Mouse (Mus musculus) adrenal gland, adult 18-20 months (tissue): Measurements from ENCODE around the gene Mgat4a. TPM values are rescaled to one million over a fixed set of nuclear protein-coding genes. Genes with fewer than 3 reads are reported as not detected.

ENCODE experiments used
- DNase-seq, 2 experiments: peaks; one replicate each; pipeline ENCODE4 v3.0.0; 2021 to 2022; ENCODE audit warnings: low spot score in 2 of 2
- total RNA-seq, 2 experiments: library from RNA; stranded (reverse); gene quantifications; 1 replicate in 1 of 2; 2 replicates in 1 of 2; pipeline ENCODE4 v1.2.3; 2021

Gene Mgat4a
- total RNA-seq, 2 experiments from 2014 or later: 5.9 to 6.4 TPM

GRCm38 (mm10) chr1:37401687-37402086 is 139.1 kb downstream of the Mgat4a start:
- peak; percentile 51 to 58 for DNase-seq

DNA sequence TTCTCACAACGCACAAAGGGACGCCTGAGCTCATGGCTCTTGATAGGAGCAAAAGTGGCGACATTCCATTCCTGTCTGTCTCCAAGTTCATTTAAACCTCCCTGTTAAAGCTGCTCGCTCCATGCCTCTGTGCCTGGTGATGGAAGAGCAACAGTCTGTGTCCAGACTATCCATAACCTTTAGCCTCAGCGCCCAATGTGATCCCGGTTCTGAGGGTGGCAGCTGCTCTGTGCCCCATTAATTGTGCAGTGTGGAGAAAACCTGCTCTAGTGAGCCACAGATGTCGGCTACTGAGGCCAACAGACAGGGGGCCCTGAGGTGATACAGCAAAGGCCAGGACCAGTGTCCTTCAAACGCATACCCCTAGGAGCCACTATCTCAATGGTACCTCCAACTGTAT is 141.1 kb downstream of the Mgat4a start:
- no peak for DNase-seq

GRCm38 (mm10) chr1:37398961-37399360 is 141.9 kb downstream of the Mgat4a start:
- no peak for DNase-seq

- DNase-seq: no peak
Measured at GRCm38 (mm10) chr1:37396481-37396880, 144.3 kb downstream of the Mgat4a start.

DNA sequence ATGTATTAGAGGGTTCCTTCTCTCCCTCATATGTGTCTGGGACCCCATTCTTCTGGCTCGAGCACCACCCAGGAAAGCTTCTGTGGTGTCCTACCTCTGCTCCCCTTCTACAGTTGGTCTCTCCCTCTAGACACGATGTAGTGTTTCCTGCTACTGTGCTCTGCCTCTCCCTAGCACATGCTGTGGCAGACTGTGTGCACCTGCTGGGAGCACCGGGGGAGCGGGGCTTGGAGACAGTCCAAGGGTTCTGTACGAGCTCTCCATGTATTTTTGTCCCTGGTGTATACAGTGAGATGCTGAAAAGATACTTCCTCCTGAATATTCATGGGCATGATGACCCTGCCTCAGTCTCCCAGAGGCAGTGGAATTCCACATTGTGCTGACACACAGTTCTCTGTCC is 147.6 kb downstream of the Mgat4a start:
- DNase-seq: no peak

Other genes with a start within 250 kb of the Mgat4a start
- gene Inpp4a, start 241.2 kb downstream of the Mgat4a start, total RNA-seq: 10 to 100 TPM; 21.4 to 24.6 TPM
- gene Coa5, start 110.9 kb downstream of the Mgat4a start, total RNA-seq: 100 to 1,000 TPM; 121 to 134 TPM
- 10 to 100 TPM; 61.0 to 72.3 TPM for gene Unc50, start 110.9 kb downstream of the Mgat4a start, total RNA-seq
- gene 2010300C02Rik, start 179.1 kb upstream of the Mgat4a start, total RNA-seq: 1 to 10 TPM; 2.1 to 3.5 TPM